Mouse (Mus musculus): ENCODE results near the gene C87414.
"Not testable (repeated sequence)": the region's sequence is repeated elsewhere in the genome, so short reads cannot be mapped to it uniquely, and the experiment has no call there.

Gene C87414

GRCm38 (mm10) chr5:93671451-93671850 is at the start of gene C87414:
C87414 (minus strand) TSS chr5:93671551.
- DNase-seq = not testable (repeated sequence)

GRCm38 (mm10) chr5:93684661-93685060 is 13.3 kb upstream of the C87414 start:
- DNase-seq = not testable (repeated sequence)

All from embryo, embryonic 11 days (tissue).